Mouse (Mus musculus) cerebellum, postnatal 10 days (tissue): ENCODE results near the gene Csk.

Experiments used
- DNase-seq, 2 experiments: peaks; one replicate each; pipeline ENCODE4 v3.0.0; 2021; ENCODE audit warnings: mixed read lengths in 2 of 2

Gene Csk

DNA sequence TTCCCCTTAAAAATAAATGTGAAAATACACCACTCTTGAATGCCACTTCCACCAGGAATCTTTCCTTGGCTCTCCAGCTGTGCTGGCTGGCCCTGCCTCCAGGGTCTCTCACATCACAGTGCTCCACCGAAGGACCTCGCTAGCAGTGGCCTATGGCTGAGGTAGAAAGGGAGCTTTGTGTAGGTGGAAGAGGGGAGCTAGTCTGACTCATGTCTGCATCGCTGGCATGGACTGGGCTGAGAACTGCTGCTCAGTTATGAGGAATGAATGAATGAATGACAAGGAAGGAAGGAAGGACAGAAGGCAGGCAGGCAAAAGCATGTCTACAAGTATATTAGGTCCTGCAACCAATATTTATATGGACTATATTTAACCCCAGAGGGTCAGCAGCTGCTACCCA is 16.2 kb downstream of the Csk start:
- no peak for DNase-seq

DNA sequence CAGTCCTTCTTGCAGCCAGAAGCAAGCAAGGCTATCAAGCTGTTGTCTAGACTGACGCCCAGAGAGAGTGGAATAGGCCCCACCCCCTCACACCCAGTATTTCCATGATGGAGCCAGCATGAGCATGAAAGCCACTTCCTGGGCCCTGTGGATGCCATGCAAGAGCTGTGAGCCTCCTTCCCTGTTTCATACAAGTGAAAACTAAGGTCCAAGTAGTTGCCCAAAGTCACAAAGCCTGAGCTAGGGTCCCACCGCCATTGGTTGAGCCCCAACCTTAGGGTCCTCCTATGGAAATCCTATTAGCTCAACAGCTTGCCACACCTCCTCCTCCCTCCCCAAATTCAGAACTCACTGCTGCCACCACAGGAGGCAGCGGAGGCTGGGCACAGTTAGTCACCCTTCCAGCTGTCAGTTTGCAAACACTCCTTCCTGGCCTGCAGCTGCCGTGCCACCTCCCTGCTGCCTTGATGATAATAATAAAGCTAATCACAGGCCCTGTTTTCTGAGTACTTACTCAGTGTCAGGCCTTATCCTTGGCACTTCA is 19.9 kb downstream of the Csk start:
- no peak for DNase-seq

DNA sequence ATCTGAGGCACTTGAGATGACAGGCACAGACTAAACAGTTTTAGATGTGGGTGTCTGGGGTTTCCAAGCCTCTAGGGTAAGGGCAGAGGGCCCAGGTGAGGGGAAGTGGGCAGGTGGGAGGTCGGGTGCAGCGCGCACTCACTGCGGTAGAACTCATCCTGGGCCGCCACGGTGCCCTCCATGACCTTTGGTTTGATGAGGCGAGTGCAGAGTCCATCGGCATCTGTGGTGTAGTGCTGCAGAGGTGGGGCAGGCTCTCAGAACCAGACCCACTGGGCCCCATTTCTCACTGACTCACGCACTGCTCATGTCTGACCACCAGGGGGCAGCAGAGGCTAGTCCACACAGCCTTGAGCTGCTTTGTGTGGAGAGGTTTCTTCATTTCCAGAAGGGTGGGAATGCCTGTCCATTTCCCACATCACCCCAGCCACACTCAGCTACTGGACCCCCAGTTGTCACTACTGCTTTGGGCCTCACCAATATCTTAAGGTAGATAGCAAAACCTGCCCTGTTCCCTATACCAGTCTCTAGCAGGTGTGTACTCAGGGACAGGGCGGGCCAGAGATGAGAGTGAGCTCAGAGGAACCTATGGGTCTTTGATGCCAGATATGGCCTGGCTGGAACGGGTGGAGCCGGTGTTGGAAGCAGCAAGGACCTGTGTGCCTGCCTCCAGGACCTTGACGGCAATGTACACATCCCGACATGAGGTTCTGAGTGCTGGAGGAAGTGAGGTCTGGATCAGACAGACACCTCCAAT is 24.1 kb downstream of the Csk start:
- peak; percentile 90 to 94 for DNase-seq

DNA sequence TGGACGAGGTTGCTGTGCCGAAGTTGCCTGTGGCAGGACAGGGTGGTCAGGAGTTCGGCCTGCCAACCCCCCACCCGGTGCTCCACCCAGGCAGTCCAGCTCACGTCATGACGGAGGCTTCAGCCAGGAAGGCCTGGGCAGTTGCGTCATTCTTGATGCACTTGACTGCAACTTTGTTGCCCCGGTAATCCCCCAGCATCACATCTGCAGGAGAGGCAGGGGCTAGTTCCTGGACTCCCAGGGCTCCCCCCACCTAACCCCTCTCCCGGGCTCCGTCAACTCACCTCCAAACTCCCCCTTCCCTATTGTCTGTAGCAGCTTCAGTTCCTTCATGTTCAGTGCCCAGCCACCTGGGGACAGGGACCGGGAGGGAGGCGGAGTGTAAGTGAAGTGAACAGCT is 24.7 kb downstream of the Csk start:
- no peak for DNase-seq

DNA sequence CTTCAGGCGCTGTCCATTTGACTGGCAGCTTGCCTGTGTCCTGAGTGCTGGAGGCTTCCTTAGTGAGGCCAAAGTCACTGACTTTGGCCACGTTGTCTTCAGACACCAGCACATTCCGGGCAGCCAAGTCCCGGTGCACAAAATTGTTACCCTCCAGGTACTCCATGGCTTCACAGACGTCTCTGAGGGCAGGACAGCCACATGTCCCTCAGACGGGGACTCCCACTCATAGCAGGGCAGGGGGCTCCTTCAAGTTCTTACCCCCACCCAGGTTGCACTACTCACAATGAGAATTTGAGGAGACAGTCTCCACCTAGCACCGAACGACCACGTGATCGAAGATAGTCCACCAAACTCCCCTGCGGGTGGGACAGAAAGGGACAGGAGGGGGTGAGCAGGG is 25.5 kb downstream of the Csk start:
- DNase-seq = no peak

DNA sequence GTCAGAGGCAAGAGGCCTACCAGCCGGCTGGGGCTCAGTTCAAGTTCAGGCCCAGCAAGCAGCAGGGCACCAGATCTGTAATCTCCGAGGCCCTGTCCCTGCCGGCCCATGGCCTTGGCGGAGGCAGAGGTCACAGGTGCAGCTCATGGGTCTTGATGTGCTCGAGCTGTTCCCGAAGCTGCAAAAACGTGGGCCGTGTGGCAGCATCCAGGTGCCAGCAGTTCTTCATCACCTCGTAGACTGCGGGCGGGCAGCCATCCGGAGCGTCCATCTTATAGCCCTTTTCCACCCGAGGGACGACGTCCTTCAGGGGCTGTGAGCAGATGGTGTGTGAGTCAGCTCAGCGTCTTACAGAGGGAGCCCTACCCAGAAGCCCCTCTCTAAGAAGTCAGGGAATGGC is 26.2 kb downstream of the Csk start:
- DNase-seq = no peak

DNA sequence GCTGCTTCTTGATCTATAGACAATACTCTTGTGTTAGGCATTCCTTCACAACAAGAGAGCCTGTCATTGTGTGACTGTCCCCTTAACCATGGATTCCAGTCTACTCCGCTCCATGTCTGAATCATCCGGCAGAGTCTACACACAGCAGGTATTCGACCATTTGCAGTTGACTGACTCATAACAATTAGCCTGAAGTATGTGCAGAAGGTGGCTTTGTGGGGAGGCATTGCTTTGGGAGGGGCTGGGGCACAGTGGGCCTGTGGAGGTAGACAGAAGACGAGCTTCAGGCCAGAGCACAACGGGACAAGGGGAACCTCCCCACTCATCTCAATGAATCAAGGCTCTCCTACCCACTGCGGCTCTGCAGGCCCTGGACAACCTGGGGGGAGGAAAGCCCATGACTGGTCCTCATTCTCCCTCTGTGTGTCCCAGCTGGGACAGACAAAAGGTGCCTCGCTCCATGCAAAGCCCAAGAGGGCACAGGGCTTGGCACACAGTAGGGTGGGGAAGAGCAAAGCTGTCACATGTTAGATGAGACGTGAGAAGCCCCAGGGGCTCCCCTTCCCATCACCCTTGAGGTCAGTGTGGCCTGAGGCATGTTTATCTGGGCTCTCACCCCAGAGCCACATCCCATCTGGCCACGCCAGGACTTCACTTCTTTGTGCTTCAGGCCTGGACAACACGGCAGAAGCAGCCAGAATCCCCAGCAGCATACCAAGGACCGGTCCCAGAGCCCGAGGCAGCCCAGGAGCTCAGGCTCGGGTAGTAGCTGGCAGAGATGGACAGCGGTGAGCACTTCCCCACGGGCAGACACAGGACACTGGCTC is 27.5 kb downstream of the Csk start:
- no peak for DNase-seq

DNA sequence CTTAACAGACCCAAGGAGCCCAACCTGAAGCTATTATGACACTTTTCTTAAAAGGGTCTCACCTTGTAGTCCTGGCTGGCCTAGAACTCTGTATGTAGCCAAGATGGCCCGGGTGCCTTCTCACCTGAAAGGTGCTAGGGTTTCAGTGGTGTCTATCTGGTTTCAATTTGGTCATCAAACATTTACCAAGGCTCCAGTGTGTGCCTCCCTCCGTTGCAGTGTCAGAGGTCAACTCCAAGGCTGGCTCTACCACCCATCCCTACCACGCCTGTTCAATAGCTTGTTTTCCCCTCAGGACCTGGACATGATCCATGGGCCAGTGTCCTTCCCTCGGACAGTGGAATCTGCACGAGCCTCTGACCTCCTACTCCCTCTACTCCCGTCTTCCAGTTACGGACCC is 29.1 kb downstream of the Csk start:
- DNase-seq = no peak

DNA sequence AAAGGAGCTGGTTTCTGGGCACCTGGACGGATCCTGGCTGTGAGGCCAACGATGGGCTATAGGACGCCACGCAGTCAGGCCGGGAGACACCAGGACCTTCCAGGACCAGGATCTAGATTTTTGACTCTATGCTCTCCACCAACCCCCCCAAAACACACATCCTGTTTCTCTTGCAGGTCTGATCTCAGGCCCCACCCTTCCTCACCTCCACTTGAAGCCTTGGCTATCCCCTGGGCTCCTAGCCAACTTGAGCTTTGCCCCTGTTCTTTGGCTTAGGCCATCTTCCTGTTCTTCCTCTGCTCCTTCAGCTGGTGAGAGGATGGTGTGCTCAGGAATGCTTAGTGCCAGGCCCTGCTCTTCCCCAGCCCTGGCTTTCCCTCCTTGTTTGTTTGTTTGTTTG is 32.8 kb downstream of the Csk start, which contains the start of gene Lman1l:
TSS of gene Lman1l (minus strand) at position 101 of the 400 bp plus-strand sequence.
- DNase-seq = no peak

DNA sequence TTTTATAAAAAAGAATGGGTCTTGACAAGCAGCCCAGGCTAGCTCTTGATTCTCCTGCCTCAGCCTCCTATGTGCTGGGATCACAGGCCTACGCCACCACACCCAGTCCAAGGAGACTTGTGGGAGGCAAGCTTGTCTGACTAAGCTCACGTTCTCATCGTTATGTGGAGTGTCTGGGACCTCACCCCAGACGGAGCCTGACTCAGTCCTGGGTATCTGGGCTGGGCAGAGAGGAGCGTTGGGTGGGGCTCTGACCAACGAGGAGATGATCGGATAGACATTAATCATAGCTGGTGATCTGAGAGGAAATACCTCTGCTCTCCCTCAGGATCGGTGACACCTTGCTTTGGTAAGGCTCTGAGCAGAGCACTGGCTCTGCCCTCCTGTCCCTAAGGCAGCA is 34.6 kb downstream of the Csk start:
- DNase-seq = no peak

DNA sequence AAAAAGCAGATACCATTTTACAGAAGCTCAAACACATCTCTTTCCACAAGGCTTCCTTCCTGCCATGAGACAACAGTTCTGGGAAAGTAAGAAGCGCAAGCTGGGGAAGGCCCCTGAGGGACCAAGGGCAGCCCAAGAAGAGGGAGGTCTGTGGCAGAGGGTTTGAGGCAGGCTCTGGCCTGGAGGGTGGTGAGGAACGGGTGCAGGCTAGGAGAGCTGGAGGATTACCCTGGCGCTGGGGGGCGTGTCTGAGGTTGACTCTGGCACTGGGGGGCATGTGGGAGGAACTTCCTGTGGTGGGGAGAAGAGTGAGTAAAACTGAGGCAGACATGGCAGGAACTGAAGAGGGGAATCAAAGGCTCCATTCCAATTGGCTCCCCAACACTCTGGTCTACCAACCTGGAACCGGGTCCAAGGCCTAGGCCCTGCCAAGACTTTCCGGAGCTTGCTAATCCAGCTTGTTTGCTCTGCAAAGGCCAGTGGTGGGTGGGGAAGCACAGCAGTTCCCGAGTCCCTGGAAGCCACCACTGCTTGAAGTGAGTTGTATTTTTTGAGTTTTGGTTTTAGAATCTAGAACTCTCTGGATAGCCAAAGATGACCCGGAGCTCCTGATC is 35.8 kb downstream of the Csk start:
- peak; percentile 65 to 79 for DNase-seq

DNA sequence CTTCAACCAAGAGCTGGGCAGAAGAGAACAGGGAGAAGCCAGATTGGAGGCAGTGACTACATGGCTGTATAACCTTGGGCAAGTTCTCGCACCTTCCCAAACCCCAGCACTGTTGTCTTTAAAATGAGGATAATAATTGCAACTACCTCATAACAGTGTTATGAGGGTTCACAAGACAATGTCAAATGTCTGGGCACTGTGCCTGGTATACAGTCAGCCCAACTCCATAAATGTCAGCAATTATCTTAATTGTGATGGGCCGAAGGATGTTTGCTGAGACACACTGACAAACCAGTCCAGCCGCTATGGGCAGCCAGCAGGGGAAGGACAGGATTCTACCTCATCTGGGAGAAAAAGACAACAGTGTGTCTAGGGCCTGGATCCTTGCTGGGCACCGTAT is 38.6 kb downstream of the Csk start:
- DNase-seq = no peak

DNA sequence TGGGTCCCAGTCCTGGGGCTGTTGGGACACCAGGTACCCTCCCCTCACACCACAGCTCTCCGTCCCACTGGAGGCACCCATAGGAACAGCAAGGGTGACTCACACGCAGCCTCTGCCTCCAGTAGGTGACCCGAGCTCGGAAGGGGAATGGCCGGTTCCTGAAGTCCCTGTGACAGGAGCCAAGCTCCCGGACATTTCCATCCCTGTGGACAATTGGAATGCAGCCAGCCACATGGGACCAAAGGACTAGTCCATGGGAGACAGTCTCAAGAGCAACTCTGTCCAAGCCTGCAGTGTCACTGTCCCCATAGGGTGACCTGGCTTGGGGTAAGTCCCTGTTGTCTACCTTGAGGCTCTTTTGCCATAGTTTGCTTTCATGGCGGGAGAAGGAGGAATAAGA is 39.5 kb downstream of the Csk start:
- peak in 1 of 2 experiments; percentile 44 for DNase-seq

DNA sequence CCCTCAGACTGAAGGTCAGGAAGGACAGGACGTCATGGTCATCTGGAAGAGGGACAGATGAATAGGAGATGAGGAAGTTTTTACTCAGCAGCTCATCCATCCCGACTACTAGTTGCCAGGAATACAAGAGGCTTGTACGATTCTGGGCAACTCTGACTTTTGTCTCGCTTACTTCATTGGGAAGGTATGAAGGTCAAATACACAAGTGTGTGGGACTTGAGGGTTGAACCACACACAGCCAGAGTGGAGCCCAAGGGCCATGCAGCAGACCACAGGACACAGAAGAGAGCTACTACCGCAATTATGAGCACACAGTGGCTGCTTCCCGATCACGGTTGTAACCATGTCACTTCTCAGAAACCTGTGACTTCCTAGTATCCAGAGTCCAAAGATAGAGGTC is 40.8 kb downstream of the Csk start:
- no peak for DNase-seq

DNA sequence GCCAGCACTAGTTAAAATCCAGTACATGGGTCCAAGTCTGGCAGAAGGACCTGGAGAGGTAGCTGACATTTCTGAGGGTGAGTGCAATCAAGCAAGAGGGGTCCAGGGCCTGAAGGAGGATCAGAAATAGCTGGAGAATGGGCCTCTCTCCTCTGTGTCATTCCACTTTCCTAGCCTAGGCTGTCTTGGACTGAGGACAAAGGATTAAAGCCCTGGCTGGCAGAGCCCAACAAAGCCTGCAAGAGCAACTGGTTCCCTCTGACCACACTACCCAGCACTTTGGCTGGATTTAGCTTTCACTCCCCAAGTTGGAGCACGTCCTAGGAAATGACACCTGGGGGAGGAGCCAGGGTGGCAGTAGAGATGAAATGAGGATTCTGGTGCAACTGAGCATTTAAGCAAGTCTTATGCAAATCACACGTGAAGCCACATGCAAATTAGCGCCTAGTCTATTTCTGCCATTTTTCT is 43.0 kb downstream of the Csk start:
- DNase-seq = peak; percentile 81 to 87

DNA sequence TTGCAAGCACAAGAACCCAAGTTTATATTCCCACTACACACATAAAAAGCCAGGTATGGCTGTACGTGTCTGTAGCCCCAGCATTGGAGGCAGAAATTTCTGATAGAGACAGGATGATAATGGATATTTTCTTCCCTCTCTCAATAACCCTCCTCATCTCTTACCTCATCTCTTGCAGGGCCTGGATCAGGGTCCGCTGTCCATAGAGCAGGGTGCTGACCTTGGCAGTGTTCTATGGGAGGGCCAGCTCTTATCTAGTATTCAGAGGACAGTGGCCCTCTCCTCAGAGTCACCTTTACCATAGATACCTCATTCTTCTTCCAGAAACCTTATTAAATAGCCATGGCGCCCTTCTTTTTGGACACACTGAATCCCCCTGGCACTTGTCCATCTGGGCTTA is 43.6 kb downstream of the Csk start:
- DNase-seq = no peak

DNA sequence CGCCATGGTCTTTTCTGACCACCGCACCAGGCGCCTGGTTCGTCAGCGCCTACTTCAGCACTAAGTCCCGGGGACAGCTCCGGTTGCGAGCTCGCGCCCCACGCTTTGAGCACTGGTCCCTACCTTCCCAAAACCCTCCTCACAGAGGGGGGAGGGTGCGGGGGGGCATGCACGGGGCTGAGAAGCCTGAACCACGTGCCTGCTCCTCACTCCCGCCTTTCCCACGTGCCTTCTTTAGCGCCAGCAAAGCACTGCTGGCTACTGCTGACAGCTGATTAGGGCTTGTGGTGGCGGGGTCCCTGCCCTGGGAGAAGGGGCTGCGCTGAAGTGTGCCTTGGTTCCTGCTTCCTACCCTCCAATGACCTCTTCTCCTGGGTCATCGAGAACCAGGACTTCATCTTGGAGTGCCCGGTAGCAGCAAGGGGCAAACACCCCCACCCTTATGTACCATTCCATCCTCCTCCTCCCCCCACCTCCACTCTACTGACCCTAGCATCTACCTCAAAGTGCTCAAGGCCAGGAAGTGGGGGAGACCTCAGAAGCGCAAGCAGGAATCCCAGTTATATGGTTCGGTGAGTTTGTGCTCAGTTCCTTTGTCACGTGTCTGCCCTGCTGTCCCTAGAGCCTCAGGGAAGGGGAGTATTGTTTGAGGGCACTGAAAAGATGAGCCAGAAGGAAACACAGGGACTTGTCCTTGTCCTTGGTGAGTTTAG is 47.1 kb downstream of the Csk start, which contains the start of gene Cplx3:
TSS of gene Cplx3 (minus strand) at position 143 of the 713 bp plus-strand sequence.
- DNase-seq = peak in 1 of 2 experiments; percentile 44

DNA sequence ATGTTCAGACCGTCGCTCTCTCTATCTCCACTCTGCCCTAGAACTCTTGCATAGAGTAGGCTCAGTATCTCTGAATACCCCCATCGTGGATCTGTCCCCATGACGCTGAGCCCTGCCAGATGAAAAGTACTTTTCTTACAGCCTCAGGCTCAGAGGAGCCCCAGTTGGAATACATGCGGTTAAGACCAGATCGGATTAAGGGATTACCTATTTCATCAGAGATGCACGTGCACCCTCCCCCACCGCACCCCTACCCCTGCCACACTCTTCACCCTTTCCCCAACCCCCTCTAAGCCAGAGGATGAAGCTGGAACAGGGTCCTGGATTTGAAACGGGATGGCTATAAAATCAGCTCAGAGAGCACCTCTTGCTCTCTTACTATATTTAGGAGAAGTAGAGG is 47.9 kb downstream of the Csk start:
- no peak for DNase-seq

DNA sequence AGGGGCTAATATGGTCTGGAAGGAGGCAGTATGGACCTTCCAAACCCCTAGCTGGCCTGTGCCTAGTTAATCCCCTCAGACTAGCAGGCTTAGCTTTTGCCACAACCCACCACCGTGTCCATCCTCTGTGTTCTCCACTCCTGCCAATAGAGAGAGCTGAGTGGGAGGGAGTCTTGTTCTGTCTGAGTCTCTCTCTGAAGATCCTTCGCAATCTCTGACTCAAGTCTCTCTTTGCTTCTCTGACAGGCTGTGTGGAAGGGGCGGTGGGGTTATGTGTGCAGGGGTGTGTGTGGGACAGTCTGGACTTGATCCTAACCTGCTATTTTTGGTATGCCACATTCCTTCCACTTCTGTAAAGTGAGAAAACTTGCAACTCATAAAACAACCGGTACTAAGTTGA is 48.6 kb downstream of the Csk start:
- DNase-seq = no peak

DNA sequence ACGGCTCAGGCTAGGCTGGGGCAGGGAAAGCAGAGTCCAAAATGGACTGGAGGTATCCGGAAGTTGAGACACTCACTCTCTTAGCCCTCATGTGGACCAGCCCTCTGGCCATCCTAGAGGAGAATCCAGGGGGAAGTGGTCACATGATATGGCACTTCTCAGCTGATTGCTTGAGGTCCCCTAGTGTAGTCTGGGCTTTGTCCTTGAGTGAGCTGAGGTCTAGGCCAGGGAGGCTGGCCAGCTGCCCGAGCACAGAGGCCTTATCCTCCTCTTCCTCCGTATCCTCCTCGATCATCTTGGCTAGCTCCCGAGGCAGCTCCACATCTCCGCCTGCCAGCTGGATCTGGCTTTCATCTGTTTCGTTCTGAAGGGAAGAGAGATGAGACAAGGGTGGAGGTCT is 51.3 kb downstream of the Csk start:
- peak; percentile 58 to 68 for DNase-seq

DNA sequence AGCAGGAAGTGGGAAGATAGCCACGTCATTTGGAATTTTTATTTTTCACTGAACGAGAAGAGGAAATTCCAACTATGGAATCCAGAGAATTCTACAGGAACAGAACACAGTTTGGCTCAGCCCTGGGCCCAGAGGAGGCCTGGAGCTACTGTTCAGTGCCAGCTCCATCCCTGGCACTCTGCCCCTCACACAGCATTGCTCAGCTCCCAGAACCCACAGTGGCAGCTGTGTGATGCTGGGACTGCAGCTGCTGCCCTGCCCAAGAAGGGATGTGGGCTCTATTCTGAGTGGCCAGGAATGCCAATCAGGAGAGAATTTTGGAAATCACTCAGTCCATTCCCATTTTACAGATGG is 52.1 kb downstream of the Csk start:
- peak; percentile 86 to 92 for DNase-seq

DNA sequence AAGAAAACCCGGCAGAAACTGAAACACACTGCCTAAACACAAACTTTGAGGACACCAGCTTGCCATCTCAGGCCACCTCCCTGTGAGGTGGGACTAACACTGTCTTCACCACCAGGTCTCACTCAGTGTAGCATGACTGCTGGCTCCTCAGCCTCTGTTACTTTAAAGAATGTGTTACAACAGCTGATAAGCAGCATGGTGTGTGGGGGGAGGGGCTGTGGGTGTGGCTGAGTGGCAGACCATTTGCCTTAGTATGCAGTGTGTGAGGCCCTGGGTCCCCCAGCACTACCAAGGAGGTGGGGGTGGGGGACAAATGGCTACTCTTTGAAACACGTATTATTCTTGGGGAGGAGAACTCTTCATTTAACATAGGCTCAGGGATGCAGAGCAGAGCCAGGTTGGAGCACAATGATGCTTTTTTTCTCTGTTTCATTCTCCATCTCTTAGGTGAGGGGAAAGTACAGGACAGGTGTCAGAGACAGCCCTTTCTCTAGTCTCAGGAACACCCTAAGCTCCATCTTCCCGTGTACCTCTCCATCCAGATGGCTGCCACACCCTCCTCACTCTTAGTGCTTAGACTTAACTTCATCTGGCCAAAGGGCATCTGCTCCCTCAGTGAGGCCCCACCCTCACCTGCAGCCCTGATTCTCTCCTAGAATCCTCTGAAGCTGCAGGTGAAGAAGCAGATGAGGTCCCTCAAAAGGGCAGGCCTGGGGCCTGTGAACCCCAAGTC is 52.6 kb downstream of the Csk start:
- DNase-seq = peak; percentile 57 to 66
